Mouse (Mus musculus) bone marrow macrophage, adult 2 months (primary cell): Measurements from ENCODE around the gene Degs1.

Source experiments
- CTCF ChIP-seq: IDR thresholded peaks from 2 replicates; pipeline ENCODE4 v1.5.1; 2012; ENCODE audit warnings: low read depth, mild to moderate bottlenecking, low read length, moderate library complexity
- POLR2A ChIP-seq: IDR thresholded peaks from 2 replicates; pipeline ENCODE4 v1.6.1; 2012; ENCODE audit warnings: mild to moderate bottlenecking, low read depth, low read length, borderline replicate concordance

DNA sequence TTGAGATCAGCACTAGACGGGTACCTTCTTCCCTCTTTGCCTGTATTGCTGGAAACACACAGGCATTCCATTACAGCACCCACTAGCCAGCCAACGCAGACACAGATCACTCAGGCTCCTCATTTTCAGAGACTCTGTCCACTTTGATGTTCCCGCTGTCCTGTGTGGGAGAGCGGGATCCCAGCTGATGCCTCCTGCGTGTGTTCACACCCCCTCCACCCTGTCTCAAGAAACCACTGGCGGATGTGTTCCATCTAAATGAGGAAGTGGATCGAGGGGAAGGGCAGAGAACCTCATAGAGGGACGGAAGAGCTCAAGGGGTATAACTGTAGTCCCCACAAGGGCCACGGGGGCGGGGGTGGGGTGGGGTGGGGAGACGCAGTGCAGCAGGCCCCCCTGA, 27.6 kb downstream of the Degs1 start:
- no peak for TF ChIP-seq POLR2A
- no peak for TF ChIP-seq CTCF
